Mouse (Mus musculus): Measurements from ENCODE around the gene Tsg101.

The Tsg101 gene

GRCm38 (mm10) chr7:46871988-46872387 lies 47.8 kb downstream of the Tsg101 start:
- no peak for DNase-seq

GRCm38 (mm10) chr7:46860996-46861395 lies 58.8 kb downstream of the Tsg101 start, which contains the start of gene Ldhc:
Gene Ldhc, plus strand, starts transcription at chr7:46861203.
- no peak for DNase-seq

GRCm38 (mm10) chr7:46859031-46859430 lies 60.7 kb downstream of the Tsg101 start:
- peak; percentile 24 for DNase-seq

GRCm38 (mm10) chr7:46857436-46857835 lies 62.3 kb downstream of the Tsg101 start:
- DNase-seq, result no peak

- no peak for DNase-seq
Observed at GRCm38 (mm10) chr7:46855866-46856560, 63.8 kb downstream of the Tsg101 start.

GRCm38 (mm10) chr7:46853365-46853764 lies 66.4 kb downstream of the Tsg101 start:
- DNase-seq, result no peak

- DNase-seq, result no peak
Observed at GRCm38 (mm10) chr7:46852666-46853065, 67.1 kb downstream of the Tsg101 start.

- no peak for DNase-seq
Observed at GRCm38 (mm10) chr7:46851026-46851425, 68.7 kb downstream of the Tsg101 start.

- DNase-seq, result no peak
Observed at GRCm38 (mm10) chr7:46849287-46849686, 70.5 kb downstream of the Tsg101 start.

GRCm38 (mm10) chr7:46846486-46847244 lies 73.1 kb downstream of the Tsg101 start:
- DNase-seq, result peak; percentile 55

- DNase-seq, result peak; percentile 56
Observed at GRCm38 (mm10) chr7:46845978-46846485, 73.7 kb downstream of the Tsg101 start.

- DNase-seq, result peak; percentile 93
Observed at GRCm38 (mm10) chr7:46845211-46845977, 74.4 kb downstream of the Tsg101 start.

- DNase-seq, result no peak
Observed at GRCm38 (mm10) chr7:46843576-46843975, 76.2 kb downstream of the Tsg101 start.

- DNase-seq, result no peak
Observed at GRCm38 (mm10) chr7:46842278-46842677, 77.5 kb downstream of the Tsg101 start.

GRCm38 (mm10) chr7:46840787-46841525 lies 78.8 kb downstream of the Tsg101 start, which contains the start of gene Ldha:
Gene Ldha, plus strand, starts transcription at chr7:46841475.
- no peak for DNase-seq

GRCm38 (mm10) chr7:46840326-46840725 lies 79.4 kb downstream of the Tsg101 start:
- DNase-seq, result no peak

GRCm38 (mm10) chr7:46839861-46840260 lies 79.9 kb downstream of the Tsg101 start:
- no peak for DNase-seq

GRCm38 (mm10) chr7:46839446-46839845 lies 80.3 kb downstream of the Tsg101 start:
- no peak for DNase-seq
